8 mouse cellular contexts compared by ENCODE assay signal in the genomic region with DNA sequence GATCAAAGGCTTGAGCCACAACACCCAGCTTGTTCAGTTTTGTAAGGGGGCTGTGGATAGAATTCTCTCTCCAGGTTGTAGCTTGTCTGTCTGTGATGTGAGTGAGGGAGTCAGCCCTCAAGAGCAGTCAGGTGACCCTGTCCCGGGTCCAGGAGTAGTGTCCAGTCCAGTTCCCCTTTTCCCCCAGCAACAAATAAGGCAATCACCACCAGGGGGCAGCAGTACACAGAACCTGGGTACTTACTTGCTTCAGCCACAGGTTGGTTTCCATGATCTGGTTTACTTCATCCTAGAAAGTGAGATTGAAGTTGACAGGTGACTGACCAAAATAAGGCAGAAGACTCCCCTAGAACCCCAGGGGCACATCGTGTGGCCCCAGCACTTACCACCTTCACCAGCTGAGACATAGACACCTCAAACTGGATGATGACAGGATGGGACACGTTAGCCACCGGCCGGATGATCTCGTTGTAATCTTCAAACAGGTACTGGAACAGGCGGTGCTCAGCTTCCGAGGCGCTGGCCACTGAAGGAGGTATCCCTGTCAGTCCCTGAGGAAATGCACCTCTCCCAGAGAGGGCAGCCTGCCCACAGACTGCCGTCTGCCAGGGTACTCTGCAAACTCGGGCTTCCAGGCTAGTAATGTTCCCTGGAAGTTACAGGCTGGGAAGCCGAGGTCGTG. TPM values are rescaled to one million over a fixed set of nuclear protein-coding genes. Genes with fewer than 3 reads are reported as not detected.
DNase-seq lines count a peak whose midpoint lies in the region; ATAC-seq and TF ChIP-seq lines count a peak whose summit lies in the region.

No protein-coding gene starts in this region.

- intact Hi-C loops in left cerebral cortex, postnatal 14 days (cut with DNase I): loop anchor here (1.0 to 5.0 kb wide), 2 partner anchors 86 to 288 kb away; no protein-coding TSS in a partner anchor

- peaks cover 36% of the 10 kb centered on the region for H3K27me3 ChIP-seq in intestine, postnatal 0 days (replicated peaks; ENCODE audit: control insufficient read depth, insufficient read depth, low read length)
- H3K27me3 ChIP-seq in intestine, embryonic 15.5 days (replicated peaks): peaks cover 37% of the 10 kb centered on the region
- H3K27me3 ChIP-seq in forebrain, postnatal 0 days (ENCODE audit: insufficient read depth, low read length): peaks cover 16% of the 10 kb centered on the region
- H3K27me3 ChIP-seq in hindbrain, embryonic 13.5 days: peaks cover 30% of the 10 kb centered on the region
- H3K27me3 ChIP-seq in neural tube, embryonic 12.5 days (replicated peaks): peaks cover 29% of the 10 kb centered on the region
- peaks cover 6% of the 10 kb centered on the region for H3K27me3 ChIP-seq in thymus, adult 2 months (ENCODE audit: control insufficient read depth, insufficient read depth, low read length)

- H3K4me3 ChIP-seq in intestine, postnatal 0 days (ENCODE audit: low read depth, low read length): no peak overlapping the region
- no peak overlapping the region for H3K4me3 ChIP-seq in intestine, embryonic 15.5 days (replicated peaks)
- no peak overlapping the region for H3K4me3 ChIP-seq in forebrain, postnatal 0 days (ENCODE audit: low read depth, low read length)
- no peak overlapping the region for H3K4me3 ChIP-seq in hindbrain, embryonic 13.5 days
- H3K4me3 ChIP-seq in neural tube, embryonic 12.5 days: no peak overlapping the region
- no peak overlapping the region for H3K4me3 ChIP-seq in thymus, adult 2 months (ENCODE audit: control insufficient read depth, insufficient read depth, low read length)

- no peak overlapping the region for H3K27ac ChIP-seq in intestine, postnatal 0 days (ENCODE audit: low read depth, low read length)
- H3K27ac ChIP-seq in intestine, embryonic 15.5 days: no peak overlapping the region
- H3K27ac ChIP-seq in forebrain, postnatal 0 days (ENCODE audit: low read depth, low read length): no peak overlapping the region
- H3K27ac ChIP-seq in hindbrain, embryonic 13.5 days: no peak overlapping the region
- no peak overlapping the region for H3K27ac ChIP-seq in neural tube, embryonic 12.5 days
- no peak overlapping the region for H3K27ac ChIP-seq in thymus, adult 2 months (ENCODE audit: control insufficient read depth, insufficient read depth, low read length)

- peak; percentile 42 for DNase-seq in c-Kit-negative CD71-positive TER-119-positive erythroid progenitor cells, embryonic 14.5 days (ENCODE audit: low read depth, low spot score)
- peak; percentile 80 for DNase-seq in forebrain, postnatal 0 days
- peak; percentile 67 to 80 for DNase-seq in left cerebral cortex, postnatal 14 days (ENCODE audit: low spot score in 2 of 2)
- DNase-seq in thymus, adult 2 months: peak; percentile 67

- ATAC-seq in intestine, postnatal 0 days: no peak
- ATAC-seq in intestine, embryonic 15.5 days: no peak
- no peak for ATAC-seq in forebrain, postnatal 0 days
- no peak for ATAC-seq in hindbrain, embryonic 13.5 days (ENCODE audit: low FRiP score)
- no peak for ATAC-seq in neural tube, embryonic 12.5 days (ENCODE audit: low FRiP score, low read depth)

- no peak overlapping the region for H3K4me2 ChIP-seq in intestine, postnatal 0 days (replicated peaks; ENCODE audit: low read depth)
- no peak overlapping the region for H3K4me2 ChIP-seq in intestine, embryonic 15.5 days (replicated peaks)
- no peak overlapping the region for H3K4me2 ChIP-seq in forebrain, postnatal 0 days (ENCODE audit: low read depth)
- peak overlapping the region; percentile 71; the same call in 1 of the 2 replicates for H3K4me2 ChIP-seq in hindbrain, embryonic 13.5 days
- H3K4me2 ChIP-seq in neural tube, embryonic 12.5 days (replicated peaks): peak overlapping the region; percentile 72

- no peaks in the 10 kb centered on the region for H3K9me3 ChIP-seq in intestine, postnatal 0 days (ENCODE audit: control insufficient read depth)
- H3K9me3 ChIP-seq in intestine, embryonic 15.5 days: no peaks in the 10 kb centered on the region
- H3K9me3 ChIP-seq in forebrain, postnatal 0 days (ENCODE audit: low read length): no peaks in the 10 kb centered on the region
- no peaks in the 10 kb centered on the region for H3K9me3 ChIP-seq in hindbrain, embryonic 13.5 days
- H3K9me3 ChIP-seq in neural tube, embryonic 12.5 days: no peaks in the 10 kb centered on the region

- peak; percentile 89 for TF ChIP-seq CTCF in intestine, postnatal 0 days (IDR thresholded peaks at IDR 0.05; ENCODE audit: low read depth)
- peak; percentile 86 for TF ChIP-seq CTCF in forebrain, postnatal 0 days (IDR thresholded peaks at IDR 0.05; ENCODE audit: low read depth)
- peak; percentile 51; the same call in 1 of the 2 replicates for TF ChIP-seq CTCF in thymus, adult 2 months (IDR thresholded peaks at IDR 0.05; ENCODE audit: borderline replicate concordance, control insufficient read depth, extremely low read depth, insufficient read depth, low read length, poor library complexity)

- TF ChIP-seq POLR2A in thymus, adult 2 months (IDR thresholded peaks at IDR 0.05; ENCODE audit: control insufficient read depth, extremely low read depth, insufficient read depth, low read length, poor library complexity): no peak

- no peak overlapping the region for H3K9ac ChIP-seq in intestine, postnatal 0 days (ENCODE audit: low read depth, low read length)
- H3K9ac ChIP-seq in intestine, embryonic 15.5 days: no peak overlapping the region
- H3K9ac ChIP-seq in forebrain, postnatal 0 days: no peak overlapping the region
- H3K9ac ChIP-seq in hindbrain, embryonic 13.5 days: no peak overlapping the region
- H3K9ac ChIP-seq in neural tube, embryonic 12.5 days: no peak overlapping the region

- H3K36me3 ChIP-seq in intestine, postnatal 0 days (ENCODE audit: control insufficient read depth, insufficient read depth): no peaks in the 10 kb centered on the region
- H3K36me3 ChIP-seq in intestine, embryonic 15.5 days: no peaks in the 10 kb centered on the region
- no peaks in the 10 kb centered on the region for H3K36me3 ChIP-seq in forebrain, postnatal 0 days (ENCODE audit: insufficient read depth)
- H3K36me3 ChIP-seq in hindbrain, embryonic 13.5 days: peaks cover 20% of the 10 kb centered on the region; the same call in 1 of the 2 replicates
- peaks cover 11% of the 10 kb centered on the region; the same call in 1 of the 2 replicates for H3K36me3 ChIP-seq in neural tube, embryonic 12.5 days
- H3K36me3 ChIP-seq in thymus, adult 2 months (ENCODE audit: control insufficient read depth, insufficient read depth, low read length): no peaks in the 10 kb centered on the region

- 39% methylated on average over 13 of the region's 13 CpGs for WGBS in intestine, postnatal 0 days
- WGBS in intestine, embryonic 15.5 days: 32% methylated on average over 13 of the region's 13 CpGs
- WGBS in forebrain, postnatal 0 days: 38% methylated on average over 13 of the region's 13 CpGs
- 46% methylated on average over 13 of the region's 13 CpGs for WGBS in hindbrain, embryonic 13.5 days
- WGBS in neural tube, embryonic 12.5 days: 46% methylated on average over 13 of the region's 13 CpGs
- WGBS in thymus, adult 2 months: 50% methylated on average over 13 of the region's 13 CpGs

- H3K4me1 ChIP-seq in intestine, postnatal 0 days (replicated peaks; ENCODE audit: control insufficient read depth, insufficient read depth, low read length): no peaks in the 10 kb centered on the region
- H3K4me1 ChIP-seq in intestine, embryonic 15.5 days (replicated peaks): peaks cover 8% of the 10 kb centered on the region; the same call in 1 of the 2 replicates
- 0 out of 2 replicates have a peak, but pooled peaks cover 7% of the 10 kb centered on the region for H3K4me1 ChIP-seq in forebrain, postnatal 0 days (ENCODE audit: insufficient read depth)
- peaks cover 40% of the 10 kb centered on the region for H3K4me1 ChIP-seq in hindbrain, embryonic 13.5 days (replicated peaks)
- H3K4me1 ChIP-seq in neural tube, embryonic 12.5 days: no peaks in the 10 kb centered on the region; the same call in 1 of the 2 replicates
- no peaks in the 10 kb centered on the region for H3K4me1 ChIP-seq in thymus, adult 2 months (replicated peaks; ENCODE audit: control insufficient read depth, insufficient read depth, low read length)

RNA-seq across cellular contexts. Expression of gene Chrna3, which starts 2.3 kb away (rescaled TPM):
- polyA plus RNA-seq in intestine, postnatal 0 days (2015; fragmentation: Nextera tagmentation; extraction: Ambion mirVana): 5.3 and 5.4 TPM in 2 replicates
- 11.4 and 12.3 TPM in 2 replicates for polyA plus RNA-seq in intestine, embryonic 15.5 days (2015; fragmentation: Nextera tagmentation; extraction: Ambion mirVana)
- 2.2 and 3.0 TPM in 2 replicates for total RNA-seq in forebrain, postnatal 0 days (2014; rRNA removed)
- polyA plus RNA-seq in forebrain, postnatal 0 days (2015; fragmentation: Nextera tagmentation; extraction: Ambion mirVana): 4.5 and 9.0 TPM in 2 replicates
- 19.8 and 22.4 TPM in 2 replicates for polyA plus RNA-seq in hindbrain, embryonic 13.5 days (2015; fragmentation: Nextera tagmentation; extraction: Ambion mirVana)
- 1 to 10 TPM; 1.8 to 2.0 TPM for total RNA-seq in left cerebral cortex, postnatal 14 days (2021)
- polyA plus RNA-seq in neural tube, embryonic 12.5 days (2016; fragmentation: Nextera tagmentation; extraction: Ambion mirVana): 29.9 and 30.7 TPM in 2 replicates
- 0.09 TPM in 2 replicates for polyA plus RNA-seq in thymus, adult 2 months (2012; rRNA removed)

RNA-seq across cellular contexts. Expression of gene Chrnb4, which starts 24.5 kb away (rescaled TPM):
- 2.3 and 3.1 TPM in 2 replicates for polyA plus RNA-seq in intestine, postnatal 0 days (2015; fragmentation: Nextera tagmentation; extraction: Ambion mirVana)
- 4.8 and 5.5 TPM in 2 replicates for polyA plus RNA-seq in intestine, embryonic 15.5 days (2015; fragmentation: Nextera tagmentation; extraction: Ambion mirVana)
- total RNA-seq in forebrain, postnatal 0 days (2014; rRNA removed): 0.15 and 0.38 TPM in 2 replicates
- 0.57 and 1.0 TPM in 2 replicates for polyA plus RNA-seq in forebrain, postnatal 0 days (2015; fragmentation: Nextera tagmentation; extraction: Ambion mirVana)
- 1.2 TPM in 2 replicates for polyA plus RNA-seq in hindbrain, embryonic 13.5 days (2015; fragmentation: Nextera tagmentation; extraction: Ambion mirVana)
- total RNA-seq in left cerebral cortex, postnatal 14 days (2021): under 1 TPM in 1 of 2 experiments, not detected in 1; 0.19 TPM
- 2.7 and 3.7 TPM in 2 replicates for polyA plus RNA-seq in neural tube, embryonic 12.5 days (2016; fragmentation: Nextera tagmentation; extraction: Ambion mirVana)
- polyA plus RNA-seq in thymus, adult 2 months (2012; rRNA removed): 0.39 and 0.57 TPM in 2 replicates

RNA-seq across cellular contexts. Expression of gene Chrna5, which starts 43.4 kb away (rescaled TPM):
- 1.0 and 1.3 TPM in 2 replicates for polyA plus RNA-seq in intestine, postnatal 0 days (2015; fragmentation: Nextera tagmentation; extraction: Ambion mirVana)
- 2.8 and 3.1 TPM in 2 replicates for polyA plus RNA-seq in intestine, embryonic 15.5 days (2015; fragmentation: Nextera tagmentation; extraction: Ambion mirVana)
- 2.0 and 3.2 TPM in 2 replicates for total RNA-seq in forebrain, postnatal 0 days (2014; rRNA removed)
- 2.6 TPM in 2 replicates for polyA plus RNA-seq in forebrain, postnatal 0 days (2015; fragmentation: Nextera tagmentation; extraction: Ambion mirVana)
- 4.7 and 6.7 TPM in 2 replicates for polyA plus RNA-seq in hindbrain, embryonic 13.5 days (2015; fragmentation: Nextera tagmentation; extraction: Ambion mirVana)
- 1 to 10 TPM; 5.2 to 5.8 TPM for total RNA-seq in left cerebral cortex, postnatal 14 days (2021)
- 6.3 and 6.8 TPM in 2 replicates for polyA plus RNA-seq in neural tube, embryonic 12.5 days (2016; fragmentation: Nextera tagmentation; extraction: Ambion mirVana)
- polyA plus RNA-seq in thymus, adult 2 months (2012; rRNA removed): 0.13 and 0.14 TPM in 2 replicates

Comparison
In these comparisons a context has a peak if more than half of its experiments do, and no peak if none do; other contexts are left out.
1. H3K4me2 ChIP-seq: peak in hindbrain, embryonic 13.5 days (single experiment) and neural tube, embryonic 12.5 days (single experiment); none in intestine, postnatal 0 days (single experiment), intestine, embryonic 15.5 days (single experiment) and forebrain, postnatal 0 days (single experiment).
2. Peak in every context shown above with its lines, with median percentiles within 50 percentile points of each other: CTCF ChIP-seq and DNase-seq.